Mouse (Mus musculus) cerebellum, adult (tissue): ENCODE measurements around the gene Bbs9.

Experiments
- ATAC-seq: cut with Nextera tagmentation; 2 replicates; pipeline ENCODE4 v1.9.2; 2017; ENCODE audit warnings: mild to moderate bottlenecking, moderate library complexity, mixed read lengths; ENCODE audit not compliant: insufficient number of reproducible peaks, low FRiP score, low TSS enrichment

Bbs9 gene

DNA sequence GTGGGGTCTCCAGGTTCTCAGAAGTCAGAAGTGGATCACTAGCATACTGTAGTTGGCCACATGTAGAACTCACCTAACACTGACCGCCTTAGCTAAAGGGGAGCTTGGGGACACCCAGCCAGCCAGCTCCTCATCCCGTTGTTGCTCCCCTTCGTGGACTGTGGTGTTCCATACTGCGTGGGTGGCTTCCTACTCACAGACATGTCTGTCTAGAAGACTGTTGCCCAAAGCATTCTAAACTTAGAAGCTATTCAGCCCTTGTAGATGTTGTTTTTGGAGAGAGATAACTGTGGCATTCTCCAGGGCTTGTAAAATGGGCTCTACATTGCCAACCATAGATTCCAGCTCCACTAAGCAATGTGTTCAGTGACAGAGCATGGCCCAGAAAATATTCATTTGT lies 310.5 kb downstream of the Bbs9 start:
- ATAC-seq = no peak

DNA sequence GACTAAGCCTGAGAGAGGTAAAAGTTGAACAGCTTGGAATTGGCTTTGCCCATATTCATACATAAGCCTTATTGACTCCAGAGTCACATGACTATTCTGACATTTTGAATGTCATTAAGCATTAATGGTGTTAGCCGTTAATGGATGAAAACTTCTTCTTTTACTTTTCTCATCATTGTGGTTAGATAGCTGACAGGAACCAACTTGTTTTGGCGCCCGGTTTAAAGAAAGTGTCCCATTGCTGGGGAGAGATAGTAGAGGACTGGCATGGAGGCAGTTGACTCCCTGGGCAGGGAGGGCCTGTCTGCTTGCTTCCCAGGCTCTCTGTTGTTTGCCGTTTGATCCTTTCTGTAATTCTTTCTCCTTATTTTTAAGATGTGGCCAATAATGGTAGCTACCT lies 312.9 kb downstream of the Bbs9 start:
- no peak for ATAC-seq

DNA sequence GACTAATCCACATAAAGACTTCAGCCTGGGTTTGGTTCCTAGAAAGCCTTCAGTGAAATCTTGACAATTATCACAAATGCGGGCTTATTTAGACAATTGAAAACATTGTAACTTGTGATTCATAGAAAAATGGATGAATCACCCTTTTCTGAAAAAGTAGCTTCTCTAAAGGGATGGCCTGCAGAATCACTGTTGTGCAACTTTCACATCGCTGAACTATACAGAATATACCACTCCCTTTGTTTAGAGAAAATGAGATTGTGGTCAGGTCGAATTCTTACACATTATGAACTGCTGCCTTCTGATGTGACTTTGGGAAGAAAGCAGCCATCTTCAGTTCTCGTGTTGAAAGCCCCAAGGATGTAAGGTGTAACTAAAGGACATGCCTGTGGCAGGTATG lies 313.3 kb downstream of the Bbs9 start:
- ATAC-seq = no peak

DNA sequence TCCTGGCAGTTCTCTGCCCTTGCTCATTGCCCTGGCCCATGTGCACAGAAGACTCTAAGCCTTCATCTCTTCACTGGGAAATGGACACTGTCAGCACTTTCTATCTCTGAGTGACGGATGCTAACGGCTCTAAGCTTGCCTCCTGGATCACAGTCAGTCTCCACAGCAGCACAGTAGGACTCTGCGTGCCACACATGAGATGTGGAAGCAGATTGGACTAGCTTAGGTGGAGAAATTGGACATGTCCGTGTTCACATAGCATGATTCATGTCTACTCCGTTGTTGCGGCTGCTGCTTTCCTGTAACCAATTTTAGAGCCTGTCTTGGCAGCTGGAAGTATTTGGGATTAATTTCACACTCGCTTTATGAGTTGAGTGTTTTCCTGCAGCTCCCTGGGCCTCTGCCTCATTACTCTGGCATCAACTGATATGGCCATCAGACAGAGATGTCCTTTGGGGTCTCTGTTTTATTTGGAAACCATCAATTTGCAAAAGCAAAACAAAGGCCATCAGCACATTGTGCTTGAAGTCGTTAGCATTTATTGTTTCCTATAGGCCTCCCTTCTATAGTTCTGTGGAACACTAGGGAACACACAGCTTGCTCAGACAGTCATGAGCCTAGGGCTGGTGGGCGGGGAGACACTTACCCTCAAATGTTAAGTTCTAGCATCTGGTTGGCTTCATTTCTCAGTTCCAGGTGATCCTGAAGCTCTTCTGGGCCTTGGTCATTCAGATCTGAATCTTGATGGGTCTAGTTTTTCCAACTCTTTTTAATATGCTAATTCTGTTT lies 314.1 kb downstream of the Bbs9 start:
- no peak for ATAC-seq

DNA sequence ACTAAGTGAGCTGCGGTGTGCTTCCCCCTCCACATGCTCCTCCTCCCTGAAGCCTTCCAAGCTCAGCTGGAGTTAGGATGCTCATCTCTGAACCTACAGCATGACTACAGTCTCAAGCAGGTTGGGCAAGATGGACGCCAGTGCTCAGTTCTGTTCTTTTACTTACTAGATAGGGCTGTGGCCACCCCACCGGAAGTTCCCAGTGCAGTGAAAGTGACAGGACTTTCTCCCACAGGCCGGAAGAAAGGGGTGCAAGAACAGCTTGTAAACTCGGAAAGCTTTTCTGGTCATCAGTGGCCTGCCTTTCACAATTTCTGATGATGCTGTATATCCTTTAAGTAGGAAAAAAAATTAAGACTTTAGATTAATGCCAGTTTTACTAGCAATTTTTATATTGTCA lies 315.7 kb downstream of the Bbs9 start:
- ATAC-seq = no peak

DNA sequence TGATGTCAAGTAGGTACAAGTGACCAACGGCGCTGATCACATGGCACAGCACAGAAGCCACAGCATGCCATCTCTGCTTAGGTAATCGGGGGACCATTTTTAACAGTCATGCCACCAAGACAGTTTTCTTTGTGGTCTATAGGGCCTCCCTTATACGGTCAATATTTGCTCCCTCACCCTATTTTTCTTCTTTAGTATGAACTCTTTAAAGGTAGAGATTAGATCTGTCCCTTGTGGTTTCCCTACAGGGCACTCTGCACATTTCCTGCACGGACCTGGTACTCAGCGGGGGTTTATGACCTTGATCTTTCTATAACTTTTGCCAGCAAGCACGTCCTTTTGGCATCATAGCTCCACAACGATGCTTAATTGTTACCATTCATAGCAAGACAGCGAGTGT lies 316.2 kb downstream of the Bbs9 start:
- no peak for ATAC-seq

DNA sequence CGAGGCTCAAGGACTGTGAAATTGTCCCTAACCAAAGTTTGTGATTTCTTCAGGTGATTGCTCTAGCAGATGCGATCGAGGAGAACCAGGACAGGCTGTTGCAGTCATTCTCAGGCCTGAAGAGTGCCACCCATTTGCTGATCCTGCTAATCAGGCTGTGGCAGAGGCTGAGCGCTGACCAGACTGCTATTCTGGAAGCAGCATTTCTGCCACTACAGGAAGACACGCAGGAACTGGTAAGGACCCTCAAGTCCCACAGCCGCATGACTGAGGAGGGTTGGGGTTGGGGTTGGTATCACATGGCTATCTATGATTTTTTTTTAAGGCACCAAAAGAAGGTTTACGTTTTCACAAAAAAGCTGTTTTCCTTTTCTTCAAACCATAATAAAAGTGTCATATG lies 318.2 kb downstream of the Bbs9 start:
- no peak for ATAC-seq

DNA sequence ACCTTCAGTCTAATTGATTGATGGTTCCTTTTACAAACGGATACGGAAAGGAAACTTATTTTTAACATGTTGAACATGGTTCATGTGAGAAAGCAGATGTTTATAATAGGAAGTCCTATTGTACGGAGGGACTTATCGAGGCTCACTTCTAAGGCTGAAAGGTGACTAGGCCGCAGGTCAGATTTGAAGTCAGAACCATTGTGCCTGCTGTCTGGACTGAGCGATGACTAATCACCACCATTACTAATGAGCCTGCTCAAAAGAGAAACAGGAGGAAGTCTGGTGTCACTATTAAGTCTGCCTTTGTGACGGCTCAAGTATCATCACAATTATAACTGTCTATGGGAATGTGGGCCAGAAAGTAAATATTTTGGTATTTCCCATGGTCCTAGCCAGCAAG lies 325.2 kb downstream of the Bbs9 start:
- ATAC-seq = no peak

DNA sequence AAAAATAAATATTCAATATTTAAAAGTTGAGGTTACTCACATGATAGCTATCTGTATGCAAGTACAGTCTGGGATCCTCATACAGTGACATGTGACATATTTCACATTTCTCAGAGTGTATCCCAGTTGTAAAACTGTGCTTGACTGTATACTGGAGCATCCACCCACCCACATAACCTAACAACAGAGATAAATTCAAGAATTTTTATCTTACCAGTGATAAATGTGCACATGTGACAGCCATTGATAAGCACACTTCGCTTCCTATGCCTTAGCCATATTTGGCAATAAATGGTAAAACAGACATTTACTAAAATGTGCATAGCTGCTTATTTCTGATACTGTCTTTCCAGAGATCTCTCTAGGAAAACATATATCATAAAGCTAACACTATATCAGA lies 330.5 kb downstream of the Bbs9 start:
- ATAC-seq = no peak

DNA sequence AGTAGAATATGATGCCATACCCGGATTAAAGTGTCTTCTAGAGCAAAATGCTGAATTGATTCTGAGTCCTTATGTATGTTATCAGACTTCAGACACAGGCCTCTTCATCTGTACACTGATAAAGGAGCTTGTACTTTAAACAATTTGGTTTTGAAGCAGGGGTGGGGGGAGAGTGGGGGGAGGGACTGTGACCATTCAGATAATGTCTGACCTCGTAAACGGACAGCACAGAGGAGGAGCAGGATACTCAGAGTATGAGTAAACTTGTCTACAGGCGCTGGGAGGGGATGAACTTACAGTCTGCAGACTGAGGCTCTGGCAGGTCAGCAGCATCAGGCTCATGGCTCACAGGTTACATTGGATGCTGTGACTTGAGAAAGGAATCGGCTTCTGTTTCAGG lies 331.0 kb downstream of the Bbs9 start:
- ATAC-seq = no peak

DNA sequence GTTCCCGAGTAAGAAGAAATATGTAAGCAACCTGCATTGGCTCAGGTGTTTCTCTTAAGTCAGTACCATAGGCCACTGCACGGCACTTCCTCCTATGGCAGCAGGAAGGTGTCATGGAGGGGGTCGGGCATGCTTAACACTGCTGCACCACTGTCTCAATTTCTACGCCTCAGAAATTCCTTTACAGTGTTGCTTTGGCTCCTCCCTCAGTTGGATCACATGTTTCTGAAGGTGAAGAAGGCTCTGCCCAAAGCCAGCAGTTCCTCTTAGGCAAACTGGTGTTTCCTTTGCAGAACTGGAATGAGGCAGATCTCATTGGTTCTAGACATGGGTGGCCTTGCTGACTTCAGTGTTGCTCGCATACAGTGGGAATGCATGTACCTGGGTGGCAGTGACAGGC lies 332.2 kb downstream of the Bbs9 start:
- ATAC-seq = no peak

DNA sequence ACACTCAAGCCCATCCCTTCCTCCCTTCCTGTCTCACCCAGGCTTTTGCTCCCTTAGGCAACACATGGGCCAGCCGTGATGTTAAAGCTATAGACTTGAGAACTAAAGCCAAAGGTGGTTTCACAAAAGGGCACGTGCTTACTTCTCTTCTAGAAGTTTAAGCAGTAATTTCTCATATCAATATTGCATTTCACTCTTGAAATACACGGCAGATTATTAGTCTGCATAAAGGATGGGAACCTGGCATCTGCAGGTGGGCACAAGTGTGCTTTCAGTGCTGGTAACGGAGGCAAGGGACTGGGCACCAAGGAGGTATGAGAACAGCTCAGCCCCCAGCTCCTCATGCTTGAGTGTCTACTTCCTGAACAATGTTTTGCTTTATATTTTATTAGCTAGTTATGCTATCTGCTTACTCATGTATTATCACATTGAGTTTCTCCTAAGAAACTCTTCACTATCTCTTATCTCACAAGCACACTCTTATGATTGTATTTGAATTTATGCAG lies 334.2 kb downstream of the Bbs9 start:
- no peak for ATAC-seq

DNA sequence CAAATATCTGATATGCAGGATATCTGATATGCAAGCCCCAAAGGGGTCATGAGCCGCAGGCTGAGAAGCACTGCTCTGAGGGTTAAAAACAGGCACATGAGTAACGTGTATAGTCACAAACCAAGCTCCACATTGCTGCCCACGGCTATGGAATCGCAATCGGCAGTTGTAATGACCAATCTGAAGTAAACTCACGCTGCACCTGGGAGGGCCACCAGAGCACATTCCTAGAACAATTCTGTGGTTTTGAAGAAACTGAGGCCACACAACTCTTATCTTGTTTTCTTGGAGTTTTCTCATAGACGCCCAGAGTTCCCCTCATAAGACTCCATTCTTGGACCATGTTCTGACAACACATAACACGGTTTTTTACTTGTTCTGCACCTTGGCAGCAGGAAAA lies 334.9 kb downstream of the Bbs9 start:
- ATAC-seq = no peak

DNA sequence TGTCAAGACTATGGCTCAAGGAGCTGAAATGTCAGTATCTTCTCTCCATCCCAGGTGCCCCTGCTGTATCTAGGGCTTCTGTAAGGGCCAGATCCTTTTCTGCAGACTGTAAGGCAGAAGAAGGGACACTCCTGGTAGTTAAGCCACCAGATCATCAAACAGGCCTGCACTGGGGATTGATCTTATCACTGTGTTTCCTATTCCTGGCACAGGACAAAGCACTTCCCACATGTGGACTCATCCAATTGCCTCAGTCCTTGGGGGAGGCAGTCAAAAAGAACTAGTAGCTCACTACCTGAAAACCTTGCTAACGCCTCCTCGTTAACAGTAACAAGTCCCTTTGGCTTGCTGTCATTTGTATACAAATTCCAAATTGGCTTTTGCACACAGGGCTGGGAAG lies 336.4 kb downstream of the Bbs9 start:
- no peak for ATAC-seq

DNA sequence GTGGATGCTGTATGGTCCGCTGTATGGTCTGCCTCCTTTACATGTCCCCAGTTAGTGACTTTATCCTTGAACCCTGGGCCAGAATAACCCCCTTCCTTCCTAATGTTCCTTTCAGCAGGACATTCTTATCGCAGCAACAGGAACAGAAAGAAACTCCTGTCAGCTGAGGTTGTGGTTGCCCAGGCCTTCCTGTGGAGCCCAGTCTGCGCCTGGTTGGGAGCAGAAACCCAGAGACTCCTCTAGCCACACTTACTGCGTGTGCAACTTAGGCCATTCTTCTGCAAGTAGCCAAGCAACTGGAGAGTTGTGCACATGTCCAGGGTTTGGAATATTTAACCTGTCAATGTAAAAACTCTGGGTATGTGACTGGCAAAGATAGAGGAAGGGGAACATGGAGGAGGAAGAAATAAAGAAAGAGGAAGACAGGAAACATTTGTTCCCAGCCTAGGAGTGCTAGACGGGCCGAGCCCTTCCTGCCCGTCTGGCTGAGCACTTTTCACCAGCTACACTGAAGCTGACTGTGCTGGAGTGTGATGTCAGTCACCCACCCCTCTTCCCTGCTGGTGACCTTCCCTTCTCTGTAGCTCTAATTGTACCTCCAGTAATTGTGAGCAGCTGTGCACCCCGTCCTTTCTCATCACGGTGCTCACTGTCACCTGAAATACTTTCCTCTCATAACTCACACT lies 339.0 kb downstream of the Bbs9 start:
- ATAC-seq = no peak

DNA sequence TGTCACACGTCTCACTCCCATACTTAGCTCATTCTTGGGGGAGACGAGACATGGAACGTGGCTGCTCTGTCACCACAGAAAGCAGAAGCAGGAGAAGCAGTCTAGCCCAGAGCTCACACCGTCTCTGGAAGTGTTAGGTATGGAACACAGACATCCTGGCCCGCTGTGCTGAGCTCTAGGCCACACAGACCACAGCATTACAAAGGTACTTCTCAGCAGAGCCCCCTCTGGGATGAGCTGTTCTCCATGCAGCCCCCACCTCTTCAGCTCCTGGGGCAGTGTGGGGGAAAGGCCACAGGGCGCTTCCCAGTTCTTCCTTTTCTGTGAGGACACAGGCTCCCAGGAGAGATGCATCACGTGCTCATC lies 339.6 kb downstream of the Bbs9 start:
- ATAC-seq = no peak

DNA sequence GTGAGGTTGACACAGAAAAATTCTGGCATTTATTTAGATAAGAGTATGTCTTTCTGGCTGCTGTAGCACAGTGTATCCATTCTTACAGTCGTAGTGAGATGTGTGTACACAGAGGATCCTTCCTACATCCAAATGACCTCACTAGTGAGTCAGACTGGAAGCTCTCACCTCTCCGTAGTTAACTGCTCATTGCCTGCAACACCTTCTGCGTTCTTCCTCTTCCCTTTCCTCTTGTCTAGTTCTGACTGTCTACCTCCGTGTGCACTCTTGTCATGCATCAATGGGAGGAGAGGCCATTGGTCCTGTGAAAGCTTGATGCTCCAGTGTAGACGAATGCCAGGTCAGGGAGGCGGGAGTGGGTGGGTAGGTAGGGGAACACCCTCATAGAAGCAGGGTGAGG lies 344.0 kb downstream of the Bbs9 start:
- ATAC-seq = no peak

DNA sequence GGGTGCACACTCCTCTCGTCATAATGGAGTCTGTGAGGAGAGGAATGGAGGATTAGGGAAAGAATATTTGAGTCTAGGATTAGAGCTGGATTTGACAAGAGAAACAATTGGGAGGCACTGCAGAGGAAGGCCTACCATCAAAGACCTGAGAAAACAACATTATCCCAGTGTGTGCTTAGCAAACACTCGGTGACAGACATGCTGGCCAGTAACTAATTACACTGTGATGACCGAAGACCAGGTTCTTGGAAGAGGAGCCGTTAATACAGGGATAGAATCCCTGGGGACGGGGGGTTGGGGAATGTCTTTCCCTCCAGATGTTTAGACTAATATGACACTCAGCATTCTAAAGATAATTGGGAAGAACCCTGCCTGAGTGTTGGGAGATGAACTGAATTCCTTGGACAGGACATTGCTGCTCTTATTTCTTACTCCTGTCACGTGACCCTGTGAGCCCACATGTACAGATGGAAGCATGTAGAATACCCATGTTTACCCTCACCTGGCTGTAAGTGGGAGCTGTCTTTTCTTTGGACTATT lies 345.2 kb downstream of the Bbs9 start:
- no peak for ATAC-seq

DNA sequence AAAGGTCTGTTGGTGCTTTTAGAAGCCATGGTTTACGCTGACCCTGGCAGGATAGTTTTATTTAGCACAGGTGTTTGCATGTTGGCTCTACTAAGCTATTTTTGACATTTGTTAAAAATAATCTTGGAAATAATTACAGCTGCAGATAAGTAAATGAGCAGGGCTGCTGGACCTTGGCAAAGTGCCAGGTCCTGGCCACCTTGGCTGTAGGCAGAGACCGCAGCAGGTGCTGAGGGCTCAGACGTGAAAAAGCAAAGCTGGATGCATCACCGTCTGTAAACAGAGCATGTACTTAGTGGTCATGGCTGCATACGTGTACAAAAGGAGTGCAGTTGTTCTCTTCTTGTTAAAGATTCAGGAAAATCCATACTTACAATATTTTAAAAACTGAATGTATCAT lies 347.3 kb downstream of the Bbs9 start:
- ATAC-seq = no peak

DNA sequence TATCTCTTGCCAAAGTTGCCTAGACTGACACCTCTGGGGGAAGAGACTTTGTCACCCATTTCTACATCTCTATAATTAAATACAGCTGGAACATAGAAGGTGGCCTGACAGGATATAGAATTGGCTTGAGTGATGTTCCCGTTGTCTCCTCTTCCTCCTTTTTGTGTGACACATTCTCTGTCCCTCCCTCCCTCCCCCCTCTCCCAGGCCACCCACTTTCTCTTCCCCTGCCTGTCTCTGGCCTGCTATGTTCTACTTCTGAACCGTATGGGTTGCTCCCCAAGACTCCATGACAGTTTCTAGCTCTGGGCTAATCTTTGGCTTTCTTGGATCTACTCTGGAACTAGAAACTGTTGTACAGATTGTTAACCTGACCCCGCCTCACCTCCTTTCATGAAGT lies 348.3 kb downstream of the Bbs9 start:
- no peak for ATAC-seq

DNA sequence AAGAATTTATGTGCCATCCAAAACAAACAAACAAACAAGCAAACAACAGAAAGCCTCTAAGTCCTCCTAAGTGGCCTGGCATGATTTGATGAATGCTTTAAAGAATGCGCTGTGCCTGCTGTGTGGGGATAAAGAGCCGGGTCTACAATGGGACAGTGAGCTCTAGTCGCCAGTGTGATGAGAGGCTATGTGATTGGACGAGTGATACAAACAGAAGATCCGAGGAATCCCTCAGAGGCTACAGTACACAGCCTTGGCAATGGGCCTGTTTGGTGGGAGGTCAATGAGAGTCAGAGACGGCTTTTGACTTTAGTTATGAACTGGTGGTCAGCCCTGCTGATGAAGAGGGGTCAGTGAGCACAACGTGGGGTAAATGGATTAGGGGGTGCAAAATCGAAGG lies 349.4 kb downstream of the Bbs9 start:
- ATAC-seq = no peak

DNA sequence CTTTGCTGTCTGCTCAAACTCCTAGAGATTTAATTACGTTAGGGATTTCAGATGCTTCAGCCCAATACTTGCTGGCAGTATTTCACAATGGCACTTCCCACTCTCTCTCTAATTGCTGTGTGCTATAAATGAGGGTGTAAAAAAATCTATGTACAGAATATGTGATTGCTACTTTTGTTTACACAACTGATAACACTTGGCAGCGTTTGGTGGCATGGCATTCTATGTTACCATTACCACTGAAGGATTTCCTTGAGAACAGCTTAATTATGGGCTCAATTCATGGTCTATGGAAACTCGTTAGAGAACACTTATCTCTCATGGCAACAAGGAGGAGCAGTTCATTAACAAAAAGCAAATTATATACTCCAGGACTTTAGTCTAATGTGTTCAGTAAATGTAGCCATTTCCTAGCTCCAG lies 351.1 kb downstream of the Bbs9 start:
- ATAC-seq = no peak
